Mouse (Mus musculus) liver, adult 10 weeks (tissue): ENCODE measurements around the gene Spg7. TPM values are rescaled to one million over a fixed set of nuclear protein-coding genes. Genes with fewer than 3 reads are reported as not detected.

Source experiments
- polyA plus RNA-seq: library from polyadenylated mRNA; stranded (reverse); fragments of 350-450 nt; fragmentation: Illumina TruSeq; extraction: RNeasy Lipid Tissue Mini Kit (QIAGEN cat#74804); gene quantifications from one replicate; pipeline ENCODE4 v1.2.3, GENCODE M21; 2014; ENCODE audit warnings: low read depth, low replicate concordance

Gene Spg7
- 8.2 TPM for polyA plus RNA-seq

DNA sequence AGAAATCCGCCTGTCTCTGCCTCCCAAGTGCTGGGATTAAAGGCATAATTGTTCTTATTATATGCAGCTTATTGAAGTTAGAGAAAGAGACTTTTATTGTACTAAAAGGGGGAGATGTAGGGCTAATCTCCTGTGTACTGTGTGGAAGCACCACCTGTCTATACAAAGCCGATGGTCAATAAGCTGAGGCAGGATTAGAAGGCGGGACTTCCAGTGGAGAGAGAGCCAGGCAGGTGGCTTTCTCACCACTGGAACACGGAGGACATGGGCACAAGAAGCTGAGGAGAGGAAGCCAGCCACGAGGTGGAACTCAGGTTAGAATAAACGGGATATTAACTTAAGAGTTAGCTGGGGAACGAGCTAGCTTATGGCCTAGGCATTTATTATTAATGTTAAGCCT lies at the start of gene Spg7:
Spg7 (plus strand) TSS at position 222 of the 400 bp plus-strand sequence.

GRCm38 (mm10) chr8:123042158-123042973 lies 20.4 kb upstream of the Spg7 start, which contains the start of gene Ankrd11:
Gene Ankrd11, minus strand, starts transcription at chr8:123042277.

DNA sequence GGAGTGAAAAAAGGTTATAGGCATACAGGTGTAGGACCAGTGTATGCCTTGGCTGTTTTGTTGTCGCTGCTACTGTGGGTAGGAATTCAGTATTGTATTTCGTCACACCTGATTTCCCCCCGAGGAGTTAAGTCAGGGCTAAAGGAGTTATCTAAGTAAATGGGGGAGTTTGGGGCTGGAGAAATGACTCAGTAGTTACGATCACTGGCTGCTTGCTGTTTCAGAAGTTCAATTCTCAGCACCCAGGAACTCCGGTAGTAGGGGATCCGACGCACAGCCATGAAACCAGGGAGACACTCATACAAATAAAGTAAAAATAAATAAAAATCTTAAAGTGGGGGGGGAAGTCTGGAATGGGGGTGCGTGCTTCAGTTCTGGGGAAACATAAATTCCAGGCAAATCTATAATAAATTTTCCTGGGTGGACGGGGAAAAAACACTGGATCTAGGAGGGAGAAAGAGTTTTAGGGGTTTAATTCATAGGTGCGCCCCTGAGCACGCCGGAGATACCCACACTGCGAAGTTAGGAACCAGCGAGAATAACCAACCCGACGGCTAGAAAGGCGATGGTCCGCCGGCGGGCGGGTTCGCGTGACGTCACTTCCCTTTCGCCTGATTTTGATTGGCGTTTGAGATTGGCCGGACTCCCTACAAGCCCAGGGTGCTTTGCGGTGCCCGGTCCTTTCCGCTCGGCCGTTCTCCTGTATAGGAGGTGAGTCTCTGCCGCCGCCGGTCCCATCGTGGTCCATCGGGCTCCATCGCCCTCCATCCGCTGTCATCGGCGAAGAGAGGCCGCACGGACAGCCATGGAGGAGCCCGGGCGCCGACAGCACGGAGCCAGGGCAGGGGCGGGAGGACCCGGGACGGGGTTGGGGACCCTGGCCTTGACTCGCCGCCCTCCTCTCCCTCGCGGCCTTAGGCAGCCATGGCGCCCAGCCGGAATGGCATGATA lies 39.3 kb downstream of the Spg7 start, which contains the start of gene Rpl13:
Rpl13 (plus strand) TSS at position 616 of the 951 bp plus-strand sequence.

GRCm38 (mm10) chr8:123117127-123117731 lies 54.5 kb downstream of the Spg7 start, which contains the start of gene Cpne7:
Gene Cpne7, plus strand, starts transcription at chr8:123117374.

Other genes starting within 250 kb of the Spg7 start
- gene Cdh15, start 215.0 kb upstream of the Spg7 start, polyA plus RNA-seq, result not detected
- 13.5 TPM for gene Ankrd11, start 20.7 kb upstream of the Spg7 start, polyA plus RNA-seq
- gene Rpl13, start 39.4 kb downstream of the Spg7 start, polyA plus RNA-seq, result 51.4 TPM
- gene Cpne7, start 54.4 kb downstream of the Spg7 start, polyA plus RNA-seq, result not detected
- gene Sult5a1, start 95.4 kb downstream of the Spg7 start, polyA plus RNA-seq, result 10.7 TPM
- 0.34 TPM for gene Dpep1, start 123.3 kb downstream of the Spg7 start, polyA plus RNA-seq
- gene Chmp1a, start 149.8 kb downstream of the Spg7 start, polyA plus RNA-seq, result 7.1 TPM
- 0.24 TPM for gene Spata33, start 149.9 kb downstream of the Spg7 start, polyA plus RNA-seq
- gene Cdk10, start 161.9 kb downstream of the Spg7 start, polyA plus RNA-seq, result 3.7 TPM
- gene Spata2l, start 173.3 kb downstream of the Spg7 start, polyA plus RNA-seq, result 1.1 TPM
- gene Zfp276, start 191.3 kb downstream of the Spg7 start, polyA plus RNA-seq, result 1.6 TPM
- 1.0 TPM for gene Vps9d1, start 191.4 kb downstream of the Spg7 start, polyA plus RNA-seq